Mouse (Mus musculus) CH12.LX (cell line): ENCODE data around the gene Creld2. TPM values are rescaled to one million over a fixed set of nuclear protein-coding genes. Genes with fewer than 3 reads are reported as not detected.

Experiments
- DNase-seq: peaks from one replicate; pipeline ENCODE4 v3.0.0-alpha.2; 2013; ENCODE audit errors: extremely low read depth
- H3K27ac ChIP-seq: 2 replicates; pipeline ENCODE4 v1.5.1; 2012; ENCODE audit warnings: low read depth, mild to moderate bottlenecking, control low read depth, moderate library complexity; ENCODE audit not compliant: insufficient read depth
- H3K27me3 ChIP-seq: replicated peaks from 2 replicates; pipeline ENCODE3; 2012; ENCODE audit warnings: inconsistent platforms
- H3K36me3 ChIP-seq, 2 experiments: replicated peaks in 1 of 2; 2 replicates each; pipeline versions ENCODE3 to v1.6.1; 2012; ENCODE audit warnings: inconsistent platforms in 1 of 2, low read length in 1 of 2, mild to moderate bottlenecking in 1 of 2, mixed read lengths in 1 of 2, moderate library complexity in 1 of 2; ENCODE audit not compliant: control insufficient read depth in 1 of 2, insufficient read depth in 1 of 2
- H3K4me1 ChIP-seq, 2 experiments: 2 replicates each; pipeline ENCODE4 v1.6.1; 2012; ENCODE audit warnings: inconsistent platforms in 1 of 2, moderate library complexity in 1 of 2; ENCODE audit not compliant: insufficient read depth in 2 of 2, control insufficient read depth in 1 of 2
- H3K4me2 ChIP-seq: 2 replicates; pipeline ENCODE4 v1.6.1; 2012; ENCODE audit warnings: low read depth, mild to moderate bottlenecking, control low read depth; ENCODE audit not compliant: poor library complexity, insufficient read depth, severe bottlenecking
- H3K4me3 ChIP-seq, 3 experiments: fragments of 150-350 bp in 1 of 3; sonication (generic) in 1 of 3; replicated peaks in 1 of 3; 2 replicates each; pipeline versions ENCODE3 to v1.5.1; 2011 to 2012; ENCODE audit warnings: low read depth in 2 of 3, low read length in 2 of 3, mild to moderate bottlenecking in 2 of 3, moderate library complexity in 2 of 3, control low read depth in 1 of 3, improper control_type of control experiment in 1 of 3, inconsistent platforms in 1 of 3, mixed read lengths in 1 of 3; ENCODE audit not compliant: poor library complexity in 1 of 3
- H3K79me2 ChIP-seq: replicated peaks from 2 replicates; pipeline ENCODE4 v1.6.1; 2012; ENCODE audit warnings: mild to moderate bottlenecking, moderate library complexity; ENCODE audit not compliant: control insufficient read depth, poor library complexity, insufficient read depth, severe bottlenecking; ENCODE audit errors: extremely low read depth
- H3K9ac ChIP-seq: 2 replicates; pipeline ENCODE4 v1.6.1; 2012; ENCODE audit warnings: low read depth, mild to moderate bottlenecking, control low read depth, moderate library complexity; ENCODE audit not compliant: insufficient read depth
- H3K9me3 ChIP-seq: replicated peaks from 2 replicates; pipeline ENCODE3; 2012; ENCODE audit warnings: low read length, inconsistent platforms, mixed read lengths
- BHLHE40 ChIP-seq: IDR thresholded peaks from 2 replicates; pipeline ENCODE4 v1.6.1; 2011; ENCODE audit warnings: mild to moderate bottlenecking, low read depth, low read length, improper control_type of control experiment
- CTCF ChIP-seq, 2 experiments: IDR thresholded peaks in 1 of 2; conservative IDR thresholded peaks in 1 of 2; 2 replicates each; pipeline ENCODE4 v1.5.1; 2011 to 2012; ENCODE audit warnings: low read depth in 2 of 2, low read length in 2 of 2, improper control_type of control experiment in 1 of 2, inconsistent platforms in 1 of 2, mild to moderate bottlenecking in 1 of 2, moderate library complexity in 1 of 2
- EP300 ChIP-seq: IDR thresholded peaks from 2 replicates; pipeline ENCODE4 v1.6.1; 2011; ENCODE audit warnings: low read length, improper control_type of control experiment
- ETS1 ChIP-seq: conservative IDR thresholded peaks from 2 replicates; pipeline ENCODE4 v1.6.1; 2012; ENCODE audit warnings: low read depth, mild to moderate bottlenecking, inconsistent platforms, low read length, improper control_type of control experiment, moderate library complexity
- GABPA ChIP-seq: IDR thresholded peaks from 2 replicates; pipeline ENCODE4 v1.6.1; 2012; ENCODE audit warnings: low read depth, low read length, improper control_type of control experiment, inconsistent platforms; ENCODE audit not compliant: insufficient replicate concordance
- HCFC1 ChIP-seq: IDR thresholded peaks from 2 replicates; pipeline ENCODE4 v1.6.1; 2012; ENCODE audit warnings: low read depth, mild to moderate bottlenecking, inconsistent platforms, low read length, improper control_type of control experiment
- IRF4 ChIP-seq: IDR thresholded peaks from 2 replicates; pipeline ENCODE4 v1.6.1; 2014; ENCODE audit warnings: low read depth, mild to moderate bottlenecking, inconsistent platforms, low read length, improper control_type of control experiment
- JUN ChIP-seq: IDR thresholded peaks from 2 replicates; pipeline ENCODE4 v1.6.1; 2011; ENCODE audit warnings: low read depth, mild to moderate bottlenecking, low read length, improper control_type of control experiment, moderate library complexity; ENCODE audit not compliant: insufficient read depth
- JUND ChIP-seq: conservative IDR thresholded peaks from 2 replicates; pipeline ENCODE4 v1.6.1; 2011; ENCODE audit warnings: low read depth, low read length, improper control_type of control experiment
- MAFK ChIP-seq: IDR thresholded peaks from 2 replicates; pipeline ENCODE4 v1.6.1; 2011; ENCODE audit warnings: low read length, improper control_type of control experiment; ENCODE audit not compliant: insufficient replicate concordance
- MAX ChIP-seq: IDR thresholded peaks from 2 replicates; pipeline ENCODE4 v1.6.1; 2011; ENCODE audit warnings: low read length, improper control_type of control experiment
- MEF2A ChIP-seq: IDR thresholded peaks from 2 replicates; pipeline ENCODE4 v1.6.1; 2014; ENCODE audit warnings: low read depth, mild to moderate bottlenecking, inconsistent platforms, low read length, improper control_type of control experiment, borderline replicate concordance
- MXI1 ChIP-seq: IDR thresholded peaks from 2 replicates; pipeline ENCODE4 v1.6.1; 2011; ENCODE audit warnings: mild to moderate bottlenecking, low read depth, low read length, improper control_type of control experiment
- POLR2AphosphoS2 ChIP-seq: IDR thresholded peaks from 2 replicates; pipeline ENCODE4 v1.6.1; 2011; ENCODE audit warnings: low read depth, low read length, improper control_type of control experiment
- RAD21 ChIP-seq: IDR thresholded peaks from 2 replicates; pipeline ENCODE4 v1.6.1; 2011; ENCODE audit warnings: low read depth, mild to moderate bottlenecking, low read length, improper control_type of control experiment, moderate library complexity
- TBP ChIP-seq: conservative IDR thresholded peaks from 2 replicates; pipeline ENCODE4 v1.6.1; 2011; ENCODE audit warnings: low read depth, low read length, improper control_type of control experiment
- ZKSCAN1 ChIP-seq: IDR thresholded peaks from 2 replicates; pipeline ENCODE4 v1.6.1; 2012; ENCODE audit warnings: low read depth, inconsistent platforms, low read length, improper control_type of control experiment, borderline replicate concordance
- ZNF384 ChIP-seq: IDR thresholded peaks from 2 replicates; pipeline ENCODE4 v1.6.1; 2012; ENCODE audit warnings: low read depth, low read length, improper control_type of control experiment, inconsistent platforms
- dilution Hi-C: fragments of 300-500 bp; cut with MboI; formaldehyde crosslinking; loops from 2 replicates; pipeline ENCODE4 v1.14.3; 2020; ENCODE audit warnings: low sequenced_read_pairs; ENCODE audit not compliant: extremely low pct_unique_long_range_greater_than_20kb, extremely low pct_ligation_motif_present
- in situ Hi-C: fragments of 300-500 bp; cut with MboI; formaldehyde crosslinking; loops from 3 replicates; pipeline ENCODE4 v1.14.3; 2019; ENCODE audit warnings: low sequenced_read_pairs, low pct_ligation_motif_present, low pct_unique_long_range_greater_than_20kb, mixed read lengths
- polyA plus RNA-seq: library from polyadenylated mRNA; unstranded; fragments of >175 nt; gene quantifications from 2 replicates; pipeline ENCODE4 v1.2.1, GENCODE M21; 2012; ENCODE audit warnings: low read depth; ENCODE audit not compliant: insufficient read length
- total RNA-seq, 2 experiments: library from RNA; depleted of rRNA; stranded (reverse); fragments of 300-350 nt in 1 of 2; fragments of >200 nt in 1 of 2; gene quantifications; 2 replicates each; pipeline ENCODE4 v1.2.3; 2012 to 2014

The Creld2 gene
- total and polyA plus RNA-seq, 3 experiments, result 63.6 to 93.8 (median 85.0) TPM

- H3K36me3 ChIP-seq, result no peaks in the 10 kb centered on the region
- dilution Hi-C loops, result no loop called here
- H3K4me1 ChIP-seq, result peaks cover 2 to 3% of the 10 kb centered on the region in 2 experiments; a peak in 1 of 4 replicates
- in situ Hi-C loops, result no loop called here
- H3K4me2 ChIP-seq, result no peak overlapping the region
- no peaks in the 10 kb centered on the region for H3K79me2 ChIP-seq
- H3K9ac ChIP-seq, result no peak overlapping the region
- no peak for TF ChIP-seq MEF2A
- no peak for TF ChIP-seq JUN
- TF ChIP-seq MXI1, result no peak
- no peak for TF ChIP-seq GABPA
- TF ChIP-seq CTCF (conservative IDR thresholded peaks at IDR 0.05 in 1 of 2, IDR thresholded peaks at IDR 0.05 in 1 of 2; ENCODE audit: low read depth in 2 of 2, low read length in 2 of 2), result no peak
- no peak for TF ChIP-seq POLR2AphosphoS2
- TF ChIP-seq ETS1, result no peak
- no peak for TF ChIP-seq ZNF384
- TF ChIP-seq RAD21, result no peak
- no peak for TF ChIP-seq HCFC1
- H3K27ac ChIP-seq, result no peak overlapping the region
- H3K27me3 ChIP-seq, result peaks cover 77% of the 10 kb centered on the region
- H3K4me3 ChIP-seq, result no peak overlapping the region
- DNase-seq, result no peak
- no peaks in the 10 kb centered on the region for H3K9me3 ChIP-seq
Measured at GRCm38 (mm10) chr15:88853106-88853505, 33.7 kb downstream of the Creld2 start.

- no peak for TF ChIP-seq TBP
- TF ChIP-seq IRF4, result no peak
- TF ChIP-seq MAX, result no peak
- no peak for TF ChIP-seq BHLHE40
- TF ChIP-seq ZKSCAN1, result no peak
- no peak for TF ChIP-seq GABPA
- no peak for TF ChIP-seq RAD21
- TF ChIP-seq JUND, result no peak
- no peak for TF ChIP-seq EP300
- TF ChIP-seq MAFK, result no peak
- TF ChIP-seq, all 38 proteins: peak for 0
- H3K79me2 ChIP-seq, result no peaks in the 10 kb centered on the region
- no peak overlapping the region for H3K4me3 ChIP-seq
- no peak overlapping the region for H3K9ac ChIP-seq
- DNase-seq, result no peak
- no peaks in the 10 kb centered on the region for H3K9me3 ChIP-seq
- H3K27me3 ChIP-seq, result peaks cover 79% of the 10 kb centered on the region
- dilution Hi-C loops (no loop called here), in situ Hi-C loops (no loop called here)
- H3K27ac ChIP-seq, result no peak overlapping the region
- no peak overlapping the region for H3K4me2 ChIP-seq
- no peaks in the 10 kb centered on the region for H3K36me3 ChIP-seq
- peaks cover 2 to 3% of the 10 kb centered on the region in 2 experiments; a peak in 1 of 4 replicates for H3K4me1 ChIP-seq
Measured at GRCm38 (mm10) chr15:88854119-88854968, 34.9 kb downstream of the Creld2 start.
